Mouse (Mus musculus) liver, embryonic 14.5 days (tissue): ENCODE results near the gene Oma1. TPM values are rescaled to one million over a fixed set of nuclear protein-coding genes. Genes with fewer than 3 reads are reported as not detected.

Source experiments
- ATAC-seq: fragments of 200-750 bp; cut with Nextera tagmentation; 2 replicates; pipeline ENCODE4 v1.8.0; 2017; ENCODE audit warnings: moderate number of reproducible peaks, mild to moderate bottlenecking, moderate library complexity; ENCODE audit not compliant: insufficient read depth
- DNase-seq, 3 experiments: peaks; one replicate each; pipeline ENCODE4 v3.0.0-alpha.2; 2012 to 2013; ENCODE audit warnings: low read depth in 3 of 3, low spot score in 3 of 3
- H3K27ac ChIP-seq: fragments of 300-500 bp; sonication (generic); 2 replicates; pipeline ENCODE4 v1.5.1; 2014; ENCODE audit warnings: moderate library complexity, mild to moderate bottlenecking, control low read depth, inconsistent platforms
- H3K27me3 ChIP-seq: fragments of 300-500 bp; sonication (generic); 2 replicates; pipeline ENCODE4 v1.6.1; 2014; ENCODE audit warnings: mild to moderate bottlenecking, low read length, moderate library complexity; ENCODE audit not compliant: control insufficient read depth, insufficient read depth
- H3K36me3 ChIP-seq: fragments of 300-500 bp; sonication (generic); replicated peaks from 2 replicates; pipeline ENCODE4 v1.6.1; 2014; ENCODE audit warnings: low read depth; ENCODE audit not compliant: control insufficient read depth, insufficient read depth
- H3K4me1 ChIP-seq, 2 experiments: fragments of 200-500 bp in 1 of 2; fragments of 300-500 bp in 1 of 2; sonication (generic) in 1 of 2; replicated peaks; 2 replicates each; pipeline ENCODE4 v1.6.1; 2012 to 2014; ENCODE audit warnings: antibody characterized with exemption in 1 of 2, inconsistent platforms in 1 of 2, low read length in 1 of 2; ENCODE audit not compliant: control insufficient read depth in 2 of 2, insufficient read depth in 2 of 2
- H3K4me2 ChIP-seq: fragments of 300-500 bp; sonication (generic); 2 replicates; pipeline ENCODE4 v1.6.1; 2014; ENCODE audit warnings: low read depth, mild to moderate bottlenecking, control low read depth, moderate library complexity
- H3K4me3 ChIP-seq, 2 experiments: fragments of 200-500 bp in 1 of 2; fragments of 300-500 bp in 1 of 2; sonication (generic) in 1 of 2; 2 replicates each; pipeline ENCODE4 v1.5.1; 2012 to 2014; ENCODE audit warnings: low read depth in 2 of 2, low read length in 2 of 2, mild to moderate bottlenecking in 2 of 2, control low read depth in 1 of 2, inconsistent platforms in 1 of 2, moderate library complexity in 1 of 2; ENCODE audit not compliant: insufficient read depth in 1 of 2
- H3K9ac ChIP-seq: fragments of 300-500 bp; sonication (generic); replicated peaks from 2 replicates; pipeline ENCODE4 v1.6.1; 2014; ENCODE audit warnings: mild to moderate bottlenecking, control low read depth, moderate library complexity
- H3K9me3 ChIP-seq: fragments of 300-500 bp; sonication (generic); 2 replicates; pipeline ENCODE4 v1.6.1; 2016; ENCODE audit warnings: low read length, mixed read lengths; ENCODE audit not compliant: control insufficient read depth
- CTCF ChIP-seq: IDR thresholded peaks from 2 replicates; pipeline ENCODE4 v1.5.1; 2016; ENCODE audit warnings: antibody characterized with exemption, low read depth, control low read depth
- EP300 ChIP-seq: IDR thresholded peaks from 2 replicates; pipeline ENCODE4 v1.6.1; 2016; ENCODE audit warnings: antibody characterized with exemption, low read depth
- WGBS: fragments of 180-500 bp; shearing (Covaris S2); extraction: QIAGEN DNeasy Blood & Tissue Kit; methylation state at CpG from one replicate; pipeline ENCODE4 v1.1.7; 2014; ENCODE audit not compliant: insufficient replicate concordance; 5-methylcytosine and 5-hydroxymethylcytosine counted together
- polyA plus RNA-seq, 2 experiments: library from polyadenylated mRNA; depleted of rRNA in 1 of 2; stranded (reverse) in 1 of 2; unstranded in 1 of 2; fragments of >200 nt; fragmentation: Nextera tagmentation in 1 of 2; extraction: Ambion mirVana in 1 of 2; gene quantifications; 2 replicates each; pipeline versions ENCODE4 v1.2.1 to v1.2.3; 2012 to 2014

The Oma1 gene
- polyA plus RNA-seq, 2 experiments = 6.8 to 10.3 TPM

DNA sequence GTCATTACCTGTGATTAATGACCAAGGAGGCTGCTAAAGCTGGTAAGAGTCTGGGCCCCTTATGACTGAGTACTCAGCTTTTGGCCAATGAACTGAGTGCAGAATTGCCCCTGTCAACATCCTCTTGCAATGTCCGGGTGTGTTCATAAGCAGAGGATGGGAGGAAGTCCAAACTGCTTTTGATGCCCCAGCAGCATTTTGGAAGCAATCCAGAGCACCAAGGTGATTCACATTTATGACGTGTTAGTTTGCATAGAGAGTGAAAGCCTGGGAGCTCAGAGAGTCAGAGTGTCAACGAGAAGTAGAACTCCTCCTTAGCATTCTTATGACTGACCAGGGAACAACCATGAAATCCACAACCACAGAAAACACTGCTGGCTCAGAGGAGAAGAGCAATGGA, 91.7 kb downstream of the Oma1 start:
- H3K9me3 ChIP-seq = no peaks in the 10 kb centered on the region
- H3K4me2 ChIP-seq = no peak overlapping the region
- no peak overlapping the region for H3K9ac ChIP-seq
- no peak for TF ChIP-seq EP300
- no peak for TF ChIP-seq CTCF
- no peak overlapping the region for H3K4me3 ChIP-seq
- H3K27me3 ChIP-seq = no peaks in the 10 kb centered on the region
- no peak for DNase-seq
- ATAC-seq = no peak
- H3K4me1 ChIP-seq = no peaks in the 10 kb centered on the region
- H3K27ac ChIP-seq = no peak overlapping the region
- WGBS = 52% methylated on average over 3 of the region's 3 CpGs
- H3K36me3 ChIP-seq = no peaks in the 10 kb centered on the region

DNA sequence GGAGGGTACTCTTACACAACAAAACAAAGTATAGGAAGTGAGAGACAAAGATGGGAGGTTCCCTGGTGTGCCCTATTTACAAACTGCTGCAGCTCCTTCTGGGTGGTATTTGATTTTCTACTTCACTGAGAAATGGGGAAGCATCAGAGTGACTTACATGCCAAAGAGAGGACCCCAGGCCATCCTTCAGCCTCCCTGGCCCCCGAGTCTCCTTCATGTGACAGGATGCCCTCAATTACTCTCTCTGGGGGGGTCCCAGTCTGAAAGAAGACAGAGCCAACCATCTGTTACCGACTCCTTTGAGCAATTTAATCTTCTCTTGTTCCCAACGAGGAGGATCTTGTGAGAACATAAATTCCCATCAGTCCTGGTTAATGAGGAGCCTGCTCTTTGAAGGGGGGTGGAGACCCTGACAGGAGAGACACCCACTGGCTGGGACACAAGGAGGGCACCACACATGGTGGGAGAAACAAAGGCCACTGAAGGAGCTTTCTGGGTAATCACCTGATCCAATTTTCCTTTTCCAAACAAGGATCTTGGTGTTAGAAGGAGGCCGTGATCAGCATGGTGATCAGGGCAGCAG, 96.7 kb downstream of the Oma1 start:
- TF ChIP-seq CTCF = no peak
- no peak for TF ChIP-seq EP300
- H3K4me3 ChIP-seq = no peak overlapping the region
- 21% methylated on average over 4 of the region's 4 CpGs for WGBS
- no peaks in the 10 kb centered on the region for H3K4me1 ChIP-seq
- no peaks in the 10 kb centered on the region for H3K27me3 ChIP-seq
- H3K9ac ChIP-seq = no peak overlapping the region
- ATAC-seq = no peak
- no peaks in the 10 kb centered on the region for H3K9me3 ChIP-seq
- H3K27ac ChIP-seq = no peak overlapping the region
- H3K4me2 ChIP-seq = no peak overlapping the region
- no peak for DNase-seq
- no peaks in the 10 kb centered on the region for H3K36me3 ChIP-seq

Other genes with a start within 250 kb of the Oma1 start
- 9.7 and 13.8 TPM in 2 replicates for gene Mier1, start 199.4 kb upstream of the Oma1 start, polyA plus RNA-seq (2012; rRNA removed)
- 20.5 and 21.8 TPM in 2 replicates for gene Mier1, start 199.4 kb upstream of the Oma1 start, polyA plus RNA-seq (2014; fragmentation: Nextera tagmentation; extraction: Ambion mirVana)
- 0.38 and 0.61 TPM in 2 replicates for gene Wdr78, start 199.3 kb upstream of the Oma1 start, polyA plus RNA-seq (2012; rRNA removed)
- gene Wdr78, start 199.3 kb upstream of the Oma1 start, polyA plus RNA-seq (2014; fragmentation: Nextera tagmentation; extraction: Ambion mirVana) = 0.33 and 0.62 TPM in 2 replicates
- 5.5 and 6.4 TPM in 2 replicates for gene Slc35d1, start 98.6 kb upstream of the Oma1 start, polyA plus RNA-seq (2012; rRNA removed)
- 4.4 and 6.5 TPM in 2 replicates for gene Slc35d1, start 98.6 kb upstream of the Oma1 start, polyA plus RNA-seq (2014; fragmentation: Nextera tagmentation; extraction: Ambion mirVana)
- gene 4921539E11Rik, start 22.9 kb upstream of the Oma1 start, polyA plus RNA-seq (2012; rRNA removed) = not detected in 2 replicates
- gene 4921539E11Rik, start 22.9 kb upstream of the Oma1 start, polyA plus RNA-seq (2014; fragmentation: Nextera tagmentation; extraction: Ambion mirVana) = not detected in 2 replicates